Mouse (Mus musculus): ENCODE data around the gene Cox6a2. TPM values are rescaled to one million over a fixed set of nuclear protein-coding genes. Genes with fewer than 3 reads are reported as not detected.

The Cox6a2 gene
- total and polyA plus RNA-seq, 3 experiments: 0.70 to 4.1 (median 1.1) TPM

GRCm38 (mm10) chr7:128220936-128221335 is 14.7 kb upstream of the Cox6a2 start:
- peaks cover 4% of the 10 kb centered on the region for H3K9me3 ChIP-seq (replicated peaks; ENCODE audit: low read length)
- DNase-seq (ENCODE audit: extremely low read depth): no peak
- H3K36me3 ChIP-seq (replicated peaks in 1 of 2; ENCODE audit: control insufficient read depth in 1 of 2, insufficient read depth in 1 of 2, low read length in 1 of 2): no peaks in the 10 kb centered on the region
- TF ChIP-seq ZC3H11A (IDR thresholded peaks at IDR 0.05; ENCODE audit: low read depth, low read length): no peak
- TF ChIP-seq PAX5 (IDR thresholded peaks at IDR 0.05; ENCODE audit: low read length): no peak
- no peak for TF ChIP-seq ZNF384 (IDR thresholded peaks at IDR 0.05; ENCODE audit: low read depth, low read length)
- no peak for TF ChIP-seq HCFC1 (IDR thresholded peaks at IDR 0.05; ENCODE audit: low read depth, low read length)
- TF ChIP-seq MYC (IDR thresholded peaks at IDR 0.05; ENCODE audit: low read depth, low read length): no peak
- no peak for TF ChIP-seq CTCF (conservative IDR thresholded peaks at IDR 0.05 in 1 of 2, IDR thresholded peaks at IDR 0.05 in 1 of 2; ENCODE audit: low read depth in 2 of 2, low read length in 2 of 2)
- TF ChIP-seq SMC3 (IDR thresholded peaks at IDR 0.05; ENCODE audit: low read depth, low read length): no peak
- TF ChIP-seq E2F4 (IDR thresholded peaks at IDR 0.05; ENCODE audit: insufficient replicate concordance, low read depth, low read length): no peak
- no peak overlapping the region for H3K27ac ChIP-seq (ENCODE audit: insufficient read depth, low read depth)
- 0 out of 4 replicates have a peak, but pooled peaks cover 0 to under 1% of the 10 kb centered on the region in 2 experiments for H3K4me1 ChIP-seq (ENCODE audit: control insufficient read depth in 1 of 2, insufficient read depth in 2 of 2)
- dilution Hi-C loops (cut with MboI; ENCODE audit: extremely low pct_ligation_motif_present, extremely low pct_unique_long_range_greater_than_20kb, low sequenced_read_pairs): no loop called here
- in situ Hi-C loops (cut with MboI; ENCODE audit: low pct_ligation_motif_present, low pct_unique_long_range_greater_than_20kb, low sequenced_read_pairs): no loop called here
- no peak overlapping the region for H3K9ac ChIP-seq (ENCODE audit: insufficient read depth, low read depth)
- no peaks in the 10 kb centered on the region for H3K79me2 ChIP-seq (replicated peaks; ENCODE audit: control insufficient read depth, extremely low read depth, insufficient read depth, poor library complexity, severe bottlenecking)
- H3K4me3 ChIP-seq (replicated peaks in 1 of 3; ENCODE audit: low read depth in 2 of 3, low read length in 2 of 3, poor library complexity in 1 of 3): no peak overlapping the region
- H3K27me3 ChIP-seq (replicated peaks): peaks cover 8% of the 10 kb centered on the region
- no peak overlapping the region for H3K4me2 ChIP-seq (ENCODE audit: insufficient read depth, low read depth, poor library complexity, severe bottlenecking)

DNA sequence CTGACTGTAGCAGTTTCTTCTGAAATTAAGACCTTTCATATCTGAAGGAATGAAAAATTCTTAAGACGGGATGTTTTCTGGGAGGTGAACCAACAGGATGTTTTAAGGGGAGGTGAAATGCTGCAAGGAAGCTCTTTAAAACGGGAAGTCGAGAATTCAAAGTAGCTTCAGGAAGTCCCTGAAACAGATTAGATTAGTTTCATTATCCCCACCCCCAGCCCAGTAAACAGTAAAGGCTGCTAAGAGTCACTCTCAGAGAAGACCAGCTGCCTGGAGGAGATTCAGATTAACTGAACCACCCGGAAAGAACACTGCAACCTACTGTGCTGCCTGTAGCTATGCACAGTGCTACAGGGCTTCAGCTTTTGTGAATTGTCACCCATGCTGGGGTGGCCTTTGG is 13.8 kb upstream of the Cox6a2 start:
- Histone ChIP-seq H3K27me3 (replicated peaks) (peaks cover 6% of the 10 kb centered on the region), H3K36me3 (replicated peaks in 1 of 2; ENCODE audit: control insufficient read depth in 1 of 2, insufficient read depth in 1 of 2, low read length in 1 of 2) (no peaks in the 10 kb centered on the region), H3K4me3 (replicated peaks in 1 of 3; ENCODE audit: low read depth in 2 of 3, low read length in 2 of 3, poor library complexity in 1 of 3) (no peak overlapping the region), H3K4me1 (ENCODE audit: control insufficient read depth in 1 of 2, insufficient read depth in 2 of 2) (no peaks in the 10 kb centered on the region), H3K4me2 (ENCODE audit: insufficient read depth, low read depth, poor library complexity, severe bottlenecking) (no peak overlapping the region), H3K9ac (ENCODE audit: insufficient read depth, low read depth) (no peak overlapping the region), H3K9me3 (replicated peaks; ENCODE audit: low read length) (peaks cover 4% of the 10 kb centered on the region), H3K79me2 (replicated peaks; ENCODE audit: control insufficient read depth, extremely low read depth, insufficient read depth, poor library complexity, severe bottlenecking) (no peaks in the 10 kb centered on the region), H3K27ac (ENCODE audit: insufficient read depth, low read depth) (no peak overlapping the region)
- TF ChIP-seq MAZ (IDR thresholded peaks at IDR 0.05; ENCODE audit: low read depth, low read length) (no peak), ZNF384 (IDR thresholded peaks at IDR 0.05; ENCODE audit: low read depth, low read length) (no peak), HCFC1 (IDR thresholded peaks at IDR 0.05; ENCODE audit: low read depth, low read length) (no peak), ZKSCAN1 (IDR thresholded peaks at IDR 0.05; ENCODE audit: borderline replicate concordance, low read depth, low read length) (no peak), RCOR1 (conservative IDR thresholded peaks at IDR 0.05; ENCODE audit: low read depth, low read length) (no peak), KAT2A (IDR thresholded peaks at IDR 0.05; ENCODE audit: insufficient replicate concordance, low read length) (no peak), CTCF (conservative IDR thresholded peaks at IDR 0.05 in 1 of 2, IDR thresholded peaks at IDR 0.05 in 1 of 2; ENCODE audit: low read depth in 2 of 2, low read length in 2 of 2) (no peak), MEF2A (IDR thresholded peaks at IDR 0.05; ENCODE audit: borderline replicate concordance, low read depth, low read length) (no peak), NRF1 (IDR thresholded peaks at IDR 0.05; ENCODE audit: low read depth, low read length) (no peak), GABPA (IDR thresholded peaks at IDR 0.05; ENCODE audit: insufficient replicate concordance, low read depth, low read length) (no peak), MYC (IDR thresholded peaks at IDR 0.05; ENCODE audit: low read depth, low read length) (no peak), E2F4 (IDR thresholded peaks at IDR 0.05; ENCODE audit: insufficient replicate concordance, low read depth, low read length) (no peak), USF1 (IDR thresholded peaks at IDR 0.05; ENCODE audit: low read depth, low read length) (no peak), TBP (conservative IDR thresholded peaks at IDR 0.05; ENCODE audit: low read depth, low read length) (no peak), PAX5 (IDR thresholded peaks at IDR 0.05; ENCODE audit: low read length) (no peak), BHLHE40 (IDR thresholded peaks at IDR 0.05; ENCODE audit: low read depth, low read length) (no peak), ZMIZ1 (IDR thresholded peaks at IDR 0.05; ENCODE audit: low read depth, low read length) (no peak), ELF1 (IDR thresholded peaks at IDR 0.05; ENCODE audit: low read depth, low read length) (no peak), POLR2A (IDR thresholded peaks at IDR 0.05; ENCODE audit: low read depth, low read length) (no peak), NELFE (IDR thresholded peaks at IDR 0.05; ENCODE audit: low read depth, low read length) (no peak)
- no peak for DNase-seq (ENCODE audit: extremely low read depth)
- dilution Hi-C loops (cut with MboI; ENCODE audit: extremely low pct_ligation_motif_present, extremely low pct_unique_long_range_greater_than_20kb, low sequenced_read_pairs) (no loop called here), in situ Hi-C loops (cut with MboI; ENCODE audit: low pct_ligation_motif_present, low pct_unique_long_range_greater_than_20kb, low sequenced_read_pairs) (no loop called here)

All from CH12.LX (cell line).